Mouse (Mus musculus) heart, adult 2 months (tissue): ENCODE results near the gene Gpr82. TPM values are rescaled to one million over a fixed set of nuclear protein-coding genes. Genes with fewer than 3 reads are reported as not detected.

ENCODE experiments used
- DNase-seq, 2 experiments: peaks; one replicate each; pipeline ENCODE4 v3.0.0; 2021
- H3K27ac ChIP-seq: fragments of 200-600 bp; 2 replicates; pipeline ENCODE4 v1.8.1; 2022
- H3K27me3 ChIP-seq: fragments of 200-500 bp; 2 replicates; pipeline ENCODE4 v1.6.1; 2012; ENCODE audit warnings: mild to moderate bottlenecking, low read length, inconsistent platforms, mixed read lengths; ENCODE audit not compliant: control insufficient read depth, insufficient read depth
- H3K36me3 ChIP-seq: fragments of 200-500 bp; 2 replicates; pipeline ENCODE4 v1.6.1; 2012; ENCODE audit warnings: low read length, inconsistent platforms; ENCODE audit not compliant: control insufficient read depth, insufficient read depth
- H3K4me1 ChIP-seq: fragments of 200-500 bp; 2 replicates; pipeline ENCODE4 v1.6.1; 2011; ENCODE audit warnings: low read length; ENCODE audit not compliant: control insufficient read depth, insufficient read depth
- H3K4me3 ChIP-seq: fragments of 200-600 bp; 2 replicates; pipeline ENCODE4 v1.8.1; 2022
- H3K79me2 ChIP-seq: fragments of 200-500 bp; replicated peaks from 2 replicates; pipeline ENCODE4 v1.6.1; 2012; ENCODE audit warnings: mild to moderate bottlenecking, inconsistent platforms, low read length, moderate library complexity, mixed read lengths; ENCODE audit not compliant: control insufficient read depth, insufficient read depth
- H3K9ac ChIP-seq: fragments of 200-500 bp; 2 replicates; pipeline ENCODE4 v1.6.1; 2012; ENCODE audit warnings: low read depth, mild to moderate bottlenecking, control low read depth, inconsistent platforms, low read length, mixed read lengths
- CTCF ChIP-seq: fragments of 200-600 bp; IDR thresholded peaks from 2 replicates; pipeline ENCODE4 v1.8.1; 2022; ENCODE audit warnings: antibody characterized with exemption, mild to moderate bottlenecking, moderate library complexity
- EP300 ChIP-seq: fragments of 200-500 bp; IDR thresholded peaks from 2 replicates; pipeline ENCODE4 v1.6.1; 2011; ENCODE audit warnings: low read depth, low read length, control low read depth; ENCODE audit not compliant: insufficient read depth
- POLR2A ChIP-seq: fragments of 200-500 bp; IDR thresholded peaks from 2 replicates; pipeline ENCODE4 v1.6.1; 2011; ENCODE audit warnings: mild to moderate bottlenecking, low read depth, low read length, control low read depth; ENCODE audit not compliant: insufficient read depth
- WGBS: fragments of 180-500 bp; shearing (Covaris S2); methylation state at CpG from one replicate; pipeline ENCODE4 v1.1.7; 2018; 5-methylcytosine and 5-hydroxymethylcytosine counted together
- intact Hi-C: fragments of 180-260 bp; cut with DNase I; formaldehyde crosslinking; loops from one replicate; pipeline ENCODE4 v1.15.1; 2025
- microRNA-seq, 2 experiments: library from miRNA; unstranded; fragments of <30 nt; microRNA quantifications; one replicate each; pipeline ENCODE4 v1.2.0; 2021
- polyA plus RNA-seq: library from polyadenylated mRNA; depleted of rRNA; stranded (reverse); fragments of >200 nt; gene quantifications from 2 replicates; pipeline ENCODE4 v1.2.3, GENCODE M21; 2012; rRNA removed
- total RNA-seq, 2 experiments: library from RNA; stranded (reverse); gene quantifications; 2 replicates each; pipeline ENCODE4 v1.2.3; 2021

Gpr82 gene
- total and polyA plus RNA-seq, 3 experiments: not detected

DNA sequence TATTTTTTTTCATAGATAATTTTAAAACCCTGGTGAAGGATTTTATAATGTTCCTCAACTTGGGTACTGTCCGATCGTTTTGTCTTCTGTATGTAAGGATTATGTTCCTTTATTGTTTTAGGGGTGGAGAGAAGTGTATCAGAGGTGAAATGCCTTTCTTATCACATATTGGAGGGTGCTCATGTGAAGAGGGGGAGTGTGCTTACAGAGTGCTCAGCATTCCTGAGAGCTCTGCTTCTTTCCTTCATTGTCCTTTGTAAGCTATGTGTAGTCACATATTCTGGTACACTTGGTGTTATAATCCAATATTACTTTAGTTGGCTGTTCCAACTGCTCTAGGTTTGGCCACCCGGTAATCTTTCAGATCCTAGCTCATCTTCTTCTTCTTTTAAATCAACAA is 39.5 kb downstream of the Gpr82 start:
- DNase-seq: no peak
- intact Hi-C loops: no loop called here
- Histone ChIP-seq H3K27ac (no peak overlapping the region), H3K79me2 (no peaks in the 10 kb centered on the region), H3K9ac (no peak overlapping the region), H3K4me3 (no peak overlapping the region), H3K27me3 (no peaks in the 10 kb centered on the region), H3K36me3 (no peaks in the 10 kb centered on the region), H3K4me1 (no peaks in the 10 kb centered on the region)
- TF ChIP-seq POLR2A: no peak
- TF ChIP-seq EP300: no peak
- TF ChIP-seq CTCF: no peak
- WGBS: 54% methylated on average over 3 of the region's 3 CpGs

DNA sequence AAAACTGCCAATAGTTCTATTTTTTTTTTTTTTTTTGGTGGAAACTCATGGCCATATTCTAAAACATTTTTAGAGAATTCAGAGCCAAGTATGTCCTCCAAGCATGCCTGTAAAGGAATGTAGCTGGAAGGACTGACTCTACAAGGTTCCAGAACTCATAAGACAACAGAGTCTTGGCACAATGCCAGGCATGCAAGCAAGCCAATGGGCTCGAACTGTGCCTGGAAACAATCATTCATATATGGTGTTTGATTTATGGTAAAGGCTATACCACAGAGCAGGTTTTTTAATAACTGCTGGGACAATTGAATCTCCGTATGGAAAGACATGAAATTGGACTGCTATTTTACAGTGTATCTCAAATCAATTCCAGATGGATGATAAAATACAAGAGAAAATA is 43.9 kb downstream of the Gpr82 start:
- H3K36me3 ChIP-seq: no peaks in the 10 kb centered on the region
- no peaks in the 10 kb centered on the region for H3K79me2 ChIP-seq
- no peak overlapping the region for H3K27ac ChIP-seq
- H3K4me3 ChIP-seq: no peak overlapping the region
- DNase-seq: no peak
- WGBS: 55% methylated on average over 2 of the region's 2 CpGs
- TF ChIP-seq POLR2A (no peak), EP300 (no peak), CTCF (no peak)
- no peak overlapping the region for H3K9ac ChIP-seq
- H3K27me3 ChIP-seq: no peaks in the 10 kb centered on the region
- intact Hi-C loops: no loop called here
- H3K4me1 ChIP-seq: no peaks in the 10 kb centered on the region

DNA sequence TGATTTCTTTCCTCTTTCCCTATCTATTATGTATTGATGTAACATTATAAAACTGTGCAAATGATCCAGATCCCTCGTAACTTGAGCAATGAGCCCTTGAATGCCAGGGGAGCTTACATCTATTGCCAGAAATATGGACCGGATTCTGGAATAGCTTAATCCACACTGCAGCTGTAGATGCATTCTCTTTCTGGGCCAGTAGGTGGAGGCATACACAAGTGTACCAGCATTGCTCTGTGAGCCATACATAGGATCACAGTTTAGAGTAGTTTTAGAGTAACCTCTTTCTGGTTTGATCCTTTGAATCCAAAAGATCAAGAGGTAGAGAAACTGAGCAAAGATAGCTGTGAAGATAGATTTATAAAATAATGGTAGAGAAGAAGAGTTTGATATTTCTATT is 49.0 kb downstream of the Gpr82 start:
- no peak overlapping the region for H3K9ac ChIP-seq
- no peak overlapping the region for H3K27ac ChIP-seq
- WGBS: 30% methylated on average over 2 of the region's 2 CpGs
- no peaks in the 10 kb centered on the region for H3K79me2 ChIP-seq
- no peak overlapping the region for H3K4me3 ChIP-seq
- TF ChIP-seq CTCF (no peak; the same call in none of the 2 replicates), EP300 (no peak), POLR2A (no peak)
- H3K27me3 ChIP-seq: no peaks in the 10 kb centered on the region
- no peaks in the 10 kb centered on the region for H3K4me1 ChIP-seq
- no peaks in the 10 kb centered on the region for H3K36me3 ChIP-seq
- intact Hi-C loops: loop anchor here (2.0 to 5.0 kb wide), 2 partner anchors 137 to 603 kb away; no protein-coding TSS in a partner anchor
- DNase-seq: peak; percentile 19 to 52

Small RNA genes within 50 kb of the gene (microRNA-seq; reads per million reads assigned to microRNA genes)
- gene Gm25246: 0 reads per million in 2 experiments

Other genes starting within 250 kb of the Gpr82 start
- under 1 TPM; 0.23 TPM for gene Nyx, start 195.3 kb upstream of the Gpr82 start, total RNA-seq
- gene Nyx, start 195.3 kb upstream of the Gpr82 start, polyA plus RNA-seq: 0.14 and 0.20 TPM in 2 replicates
- 1 to 10 TPM in 1 of 2 experiments, under 1 TPM in 1; 0.96 to 1.6 TPM for gene Gpr34, start 29.3 kb upstream of the Gpr82 start, total RNA-seq
- gene Gpr34, start 29.3 kb upstream of the Gpr82 start, polyA plus RNA-seq: 0.45 and 0.97 TPM in 2 replicates
- gene Cask, start 190.0 kb downstream of the Gpr82 start, total RNA-seq: 10 to 100 TPM; 15.7 to 16.2 TPM
- 1.8 and 4.7 TPM in 2 replicates for gene Cask, start 190.0 kb downstream of the Gpr82 start, polyA plus RNA-seq